Mouse (Mus musculus): Measurements from ENCODE around the gene Dnmt3a. TPM values are rescaled to one million over a fixed set of nuclear protein-coding genes. Genes with fewer than 3 reads are reported as not detected.

The Dnmt3a gene
- total and polyA plus RNA-seq, 3 experiments = 15.9 to 34.4 TPM; not detected in 1

- Histone ChIP-seq H3K9ac (ENCODE audit: control insufficient read depth, low read depth, low read length, poor library complexity, severe bottlenecking) (no peak overlapping the region), H3K4me3 (ENCODE audit: control insufficient read depth in 1 of 2, insufficient read depth in 1 of 2, low read depth in 2 of 2, low read length in 2 of 2) (no peak overlapping the region), H3K27ac (ENCODE audit: control insufficient read depth, low read depth, low read length) (no peak overlapping the region), H3K36me3 (ENCODE audit: control insufficient read depth in 1 of 2, insufficient read depth in 2 of 2, low read length in 2 of 2) (no peaks in the 10 kb centered on the region), H3K79me2 (ENCODE audit: control insufficient read depth, insufficient read depth, low read length, poor library complexity) (no peaks in the 10 kb centered on the region), H3K4me1 (ENCODE audit: control insufficient read depth in 1 of 2, insufficient read depth in 2 of 2, low read length in 2 of 2) (no peaks in the 10 kb centered on the region), H3K9me3 (replicated peaks; ENCODE audit: insufficient read depth, low read length) (no peaks in the 10 kb centered on the region), H3K27me3 (ENCODE audit: control insufficient read depth in 1 of 2, insufficient read depth in 2 of 2, low read length in 2 of 2) (no peaks in the 10 kb centered on the region)
- TF ChIP-seq POLR2A (IDR thresholded peaks at IDR 0.05; ENCODE audit: control insufficient read depth in 1 of 2, insufficient read depth in 1 of 2, low read depth in 1 of 2, low read length in 2 of 2, poor library complexity in 1 of 2) = no peak
- no peak for TF ChIP-seq USF2 (IDR thresholded peaks at IDR 0.05; ENCODE audit: borderline replicate concordance in 1 of 2, insufficient read depth in 1 of 2, low read depth in 1 of 2, low read length in 2 of 2)
- TF ChIP-seq MAX (IDR thresholded peaks at IDR 0.05; ENCODE audit: low read length) = no peak
- no peak for TF ChIP-seq SMC3 (IDR thresholded peaks at IDR 0.05; ENCODE audit: low read depth, low read length)
- no peak for TF ChIP-seq ELF1 (IDR thresholded peaks at IDR 0.05; ENCODE audit: low read depth, low read length)
- TF ChIP-seq CHD2 (IDR thresholded peaks at IDR 0.05; ENCODE audit: low read length) = no peak
- TF ChIP-seq HCFC1 (IDR thresholded peaks at IDR 0.05; ENCODE audit: low read depth, low read length) = no peak
- TF ChIP-seq POLR2AphosphoS2 (IDR thresholded peaks at IDR 0.05; ENCODE audit: low read length) = no peak
- no peak for TF ChIP-seq ZC3H11A (IDR thresholded peaks at IDR 0.05; ENCODE audit: low read depth, low read length)
- TF ChIP-seq MAFK (IDR thresholded peaks at IDR 0.05; ENCODE audit: borderline replicate concordance, low read depth, low read length) = no peak
- TF ChIP-seq MYC (IDR thresholded peaks at IDR 0.05; ENCODE audit: low read depth, low read length) = no peak
- TF ChIP-seq MEF2A (IDR thresholded peaks at IDR 0.05; ENCODE audit: extremely low read depth, insufficient replicate concordance, low read depth, low read length, poor library complexity, severe bottlenecking) = no peak
- TF ChIP-seq NRF1 (IDR thresholded peaks at IDR 0.05; ENCODE audit: insufficient read depth, low read depth, low read length, poor library complexity, severe bottlenecking) = no peak
- no peak for DNase-seq (ENCODE audit: low read depth, low spot score)
Observed at GRCm38 (mm10) chr12:3944454-3945073, 138.8 kb downstream of the Dnmt3a start.

GRCm38 (mm10) chr12:3947503-3947902 lies 141.7 kb downstream of the Dnmt3a start:
- no peak for TF ChIP-seq MAX (IDR thresholded peaks at IDR 0.05; ENCODE audit: low read length)
- no peak for TF ChIP-seq POLR2A (IDR thresholded peaks at IDR 0.05; ENCODE audit: control insufficient read depth in 1 of 2, insufficient read depth in 1 of 2, low read depth in 1 of 2, low read length in 2 of 2, poor library complexity in 1 of 2)
- no peak for TF ChIP-seq NELFE (IDR thresholded peaks at IDR 0.05; ENCODE audit: low read depth, low read length)
- no peak for TF ChIP-seq GABPA (IDR thresholded peaks at IDR 0.05; ENCODE audit: low read depth, low read length)
- no peak for TF ChIP-seq SIN3A (IDR thresholded peaks at IDR 0.05; ENCODE audit: low read length)
- no peak overlapping the region for H3K4me3 ChIP-seq (ENCODE audit: control insufficient read depth in 1 of 2, insufficient read depth in 1 of 2, low read depth in 2 of 2, low read length in 2 of 2)
- no peaks in the 10 kb centered on the region for H3K36me3 ChIP-seq (ENCODE audit: control insufficient read depth in 1 of 2, insufficient read depth in 2 of 2, low read length in 2 of 2)
- H3K27ac ChIP-seq (ENCODE audit: control insufficient read depth, low read depth, low read length) = no peak overlapping the region
- H3K27me3 ChIP-seq (ENCODE audit: control insufficient read depth in 1 of 2, insufficient read depth in 2 of 2, low read length in 2 of 2) = no peaks in the 10 kb centered on the region; a peak in 2 of 4 replicates
- H3K4me1 ChIP-seq (ENCODE audit: control insufficient read depth in 1 of 2, insufficient read depth in 2 of 2, low read length in 2 of 2) = no peaks in the 10 kb centered on the region
- no peaks in the 10 kb centered on the region for H3K9me3 ChIP-seq (replicated peaks; ENCODE audit: insufficient read depth, low read length)
- H3K79me2 ChIP-seq (ENCODE audit: control insufficient read depth, insufficient read depth, low read length, poor library complexity) = no peaks in the 10 kb centered on the region
- DNase-seq (ENCODE audit: low read depth, low spot score) = no peak
- no peak overlapping the region for H3K9ac ChIP-seq (ENCODE audit: control insufficient read depth, low read depth, low read length, poor library complexity, severe bottlenecking)

Measured in MEL (cell line).